Mouse (Mus musculus) CH12.LX (cell line): ENCODE results near the gene Nat8. TPM values are rescaled to one million over a fixed set of nuclear protein-coding genes. Genes with fewer than 3 reads are reported as not detected.

Source experiments
- DNase-seq: peaks from one replicate; pipeline ENCODE4 v3.0.0-alpha.2; 2013; ENCODE audit errors: extremely low read depth
- H3K27ac ChIP-seq: 2 replicates; pipeline ENCODE4 v1.5.1; 2012; ENCODE audit warnings: low read depth, mild to moderate bottlenecking, control low read depth, moderate library complexity; ENCODE audit not compliant: insufficient read depth
- H3K27me3 ChIP-seq: replicated peaks from 2 replicates; pipeline ENCODE3; 2012; ENCODE audit warnings: inconsistent platforms
- H3K36me3 ChIP-seq, 2 experiments: replicated peaks in 1 of 2; 2 replicates each; pipeline versions ENCODE3 to v1.6.1; 2012; ENCODE audit warnings: inconsistent platforms in 1 of 2, low read length in 1 of 2, mild to moderate bottlenecking in 1 of 2, mixed read lengths in 1 of 2, moderate library complexity in 1 of 2; ENCODE audit not compliant: control insufficient read depth in 1 of 2, insufficient read depth in 1 of 2
- H3K4me1 ChIP-seq, 2 experiments: 2 replicates each; pipeline ENCODE4 v1.6.1; 2012; ENCODE audit warnings: inconsistent platforms in 1 of 2, moderate library complexity in 1 of 2; ENCODE audit not compliant: insufficient read depth in 2 of 2, control insufficient read depth in 1 of 2
- H3K4me2 ChIP-seq: 2 replicates; pipeline ENCODE4 v1.6.1; 2012; ENCODE audit warnings: low read depth, mild to moderate bottlenecking, control low read depth; ENCODE audit not compliant: poor library complexity, insufficient read depth, severe bottlenecking
- H3K4me3 ChIP-seq, 3 experiments: fragments of 150-350 bp in 1 of 3; sonication (generic) in 1 of 3; replicated peaks in 1 of 3; 2 replicates each; pipeline versions ENCODE3 to v1.5.1; 2011 to 2012; ENCODE audit warnings: low read depth in 2 of 3, low read length in 2 of 3, mild to moderate bottlenecking in 2 of 3, moderate library complexity in 2 of 3, control low read depth in 1 of 3, improper control_type of control experiment in 1 of 3, inconsistent platforms in 1 of 3, mixed read lengths in 1 of 3; ENCODE audit not compliant: poor library complexity in 1 of 3
- H3K79me2 ChIP-seq: replicated peaks from 2 replicates; pipeline ENCODE4 v1.6.1; 2012; ENCODE audit warnings: mild to moderate bottlenecking, moderate library complexity; ENCODE audit not compliant: control insufficient read depth, poor library complexity, insufficient read depth, severe bottlenecking; ENCODE audit errors: extremely low read depth
- H3K9ac ChIP-seq: 2 replicates; pipeline ENCODE4 v1.6.1; 2012; ENCODE audit warnings: low read depth, mild to moderate bottlenecking, control low read depth, moderate library complexity; ENCODE audit not compliant: insufficient read depth
- H3K9me3 ChIP-seq: replicated peaks from 2 replicates; pipeline ENCODE3; 2012; ENCODE audit warnings: low read length, inconsistent platforms, mixed read lengths
- BHLHE40 ChIP-seq: IDR thresholded peaks from 2 replicates; pipeline ENCODE4 v1.6.1; 2011; ENCODE audit warnings: mild to moderate bottlenecking, low read depth, low read length, improper control_type of control experiment
- E2F4 ChIP-seq: IDR thresholded peaks from 2 replicates; pipeline ENCODE4 v1.6.1; 2011; ENCODE audit warnings: low read depth, low read length, improper control_type of control experiment; ENCODE audit not compliant: insufficient replicate concordance
- ELF1 ChIP-seq: IDR thresholded peaks from 2 replicates; pipeline ENCODE4 v1.6.1; 2014; ENCODE audit warnings: low read depth, mild to moderate bottlenecking, inconsistent platforms, low read length, improper control_type of control experiment
- GABPA ChIP-seq: IDR thresholded peaks from 2 replicates; pipeline ENCODE4 v1.6.1; 2012; ENCODE audit warnings: low read depth, low read length, improper control_type of control experiment, inconsistent platforms; ENCODE audit not compliant: insufficient replicate concordance
- JUND ChIP-seq: conservative IDR thresholded peaks from 2 replicates; pipeline ENCODE4 v1.6.1; 2011; ENCODE audit warnings: low read depth, low read length, improper control_type of control experiment
- MAFK ChIP-seq: IDR thresholded peaks from 2 replicates; pipeline ENCODE4 v1.6.1; 2011; ENCODE audit warnings: low read length, improper control_type of control experiment; ENCODE audit not compliant: insufficient replicate concordance
- MAZ ChIP-seq: IDR thresholded peaks from 2 replicates; pipeline ENCODE4 v1.6.1; 2012; ENCODE audit warnings: low read depth, mild to moderate bottlenecking, inconsistent platforms, low read length, improper control_type of control experiment, moderate library complexity
- MXI1 ChIP-seq: IDR thresholded peaks from 2 replicates; pipeline ENCODE4 v1.6.1; 2011; ENCODE audit warnings: mild to moderate bottlenecking, low read depth, low read length, improper control_type of control experiment
- NELFE ChIP-seq: IDR thresholded peaks from 2 replicates; pipeline ENCODE4 v1.6.1; 2011; ENCODE audit warnings: low read depth, low read length, improper control_type of control experiment
- NRF1 ChIP-seq: IDR thresholded peaks from 2 replicates; pipeline ENCODE4 v1.6.1; 2014; ENCODE audit warnings: low read depth, mild to moderate bottlenecking, inconsistent platforms, low read length, improper control_type of control experiment, moderate library complexity
- RAD21 ChIP-seq: IDR thresholded peaks from 2 replicates; pipeline ENCODE4 v1.6.1; 2011; ENCODE audit warnings: low read depth, mild to moderate bottlenecking, low read length, improper control_type of control experiment, moderate library complexity
- SMC3 ChIP-seq: IDR thresholded peaks from 2 replicates; pipeline ENCODE4 v1.6.1; 2011; ENCODE audit warnings: low read depth, low read length, improper control_type of control experiment
- TCF12 ChIP-seq: IDR thresholded peaks from 2 replicates; pipeline ENCODE4 v1.6.1; 2014; ENCODE audit warnings: low read depth, mild to moderate bottlenecking, inconsistent platforms, low read length, improper control_type of control experiment
- UBTF ChIP-seq: IDR thresholded peaks from 2 replicates; pipeline ENCODE4 v1.6.1; 2012; ENCODE audit warnings: low read depth, mild to moderate bottlenecking, inconsistent platforms, low read length, improper control_type of control experiment, moderate library complexity
- USF1 ChIP-seq: IDR thresholded peaks from 2 replicates; pipeline ENCODE4 v1.6.1; 2014; ENCODE audit warnings: low read depth, mild to moderate bottlenecking, inconsistent platforms, low read length, improper control_type of control experiment
- ZMIZ1 ChIP-seq: IDR thresholded peaks from 2 replicates; pipeline ENCODE4 v1.6.1; 2012; ENCODE audit warnings: low read depth, mild to moderate bottlenecking, inconsistent platforms, low read length, improper control_type of control experiment
- ZNF384 ChIP-seq: IDR thresholded peaks from 2 replicates; pipeline ENCODE4 v1.6.1; 2012; ENCODE audit warnings: low read depth, low read length, improper control_type of control experiment, inconsistent platforms
- dilution Hi-C: fragments of 300-500 bp; cut with MboI; formaldehyde crosslinking; loops from 2 replicates; pipeline ENCODE4 v1.14.3; 2020; ENCODE audit warnings: low sequenced_read_pairs; ENCODE audit not compliant: extremely low pct_unique_long_range_greater_than_20kb, extremely low pct_ligation_motif_present
- in situ Hi-C: fragments of 300-500 bp; cut with MboI; formaldehyde crosslinking; loops from 3 replicates; pipeline ENCODE4 v1.14.3; 2019; ENCODE audit warnings: low sequenced_read_pairs, low pct_ligation_motif_present, low pct_unique_long_range_greater_than_20kb, mixed read lengths
- polyA plus RNA-seq: library from polyadenylated mRNA; unstranded; fragments of >175 nt; gene quantifications from 2 replicates; pipeline ENCODE4 v1.2.1, GENCODE M21; 2012; ENCODE audit warnings: low read depth; ENCODE audit not compliant: insufficient read length
- total RNA-seq, 2 experiments: library from RNA; depleted of rRNA; stranded (reverse); fragments of 300-350 nt in 1 of 2; fragments of >200 nt in 1 of 2; gene quantifications; 2 replicates each; pipeline ENCODE4 v1.2.3; 2012 to 2014

The Nat8 gene
- total and polyA plus RNA-seq, 3 experiments: not detected

DNA sequence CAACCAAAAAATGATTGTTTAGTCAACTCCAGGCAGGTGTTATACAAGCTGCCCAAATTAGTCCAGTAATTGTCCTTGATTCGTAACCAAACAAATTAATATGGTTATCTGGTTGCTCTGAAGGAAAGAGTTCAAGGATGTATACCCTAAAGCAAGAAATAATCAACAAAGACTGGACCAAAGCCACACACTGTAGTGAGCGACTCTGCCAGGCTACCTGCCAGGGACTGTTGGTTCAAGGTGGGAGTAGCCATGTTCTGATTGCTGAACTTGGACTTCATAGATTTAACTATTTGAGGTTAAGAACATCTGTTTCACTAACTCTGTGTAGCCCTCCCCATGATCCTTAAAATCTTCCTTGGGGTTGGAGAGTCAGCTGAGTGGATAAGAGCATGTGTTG is 31.3 kb upstream of the Nat8 start:
- H3K9me3 ChIP-seq: no peaks in the 10 kb centered on the region
- DNase-seq: no peak
- no peak overlapping the region for H3K4me3 ChIP-seq
- in situ Hi-C loops: no loop called here
- no peak overlapping the region for H3K27ac ChIP-seq
- dilution Hi-C loops: no loop called here
- TF ChIP-seq RAD21 (no peak), BHLHE40 (no peak)
- H3K9ac ChIP-seq: no peak overlapping the region
- no peaks in the 10 kb centered on the region for H3K4me1 ChIP-seq
- no peak overlapping the region for H3K4me2 ChIP-seq
- H3K79me2 ChIP-seq: no peaks in the 10 kb centered on the region
- H3K36me3 ChIP-seq: no peaks in the 10 kb centered on the region
- H3K27me3 ChIP-seq: peaks cover 71% of the 10 kb centered on the region

DNA sequence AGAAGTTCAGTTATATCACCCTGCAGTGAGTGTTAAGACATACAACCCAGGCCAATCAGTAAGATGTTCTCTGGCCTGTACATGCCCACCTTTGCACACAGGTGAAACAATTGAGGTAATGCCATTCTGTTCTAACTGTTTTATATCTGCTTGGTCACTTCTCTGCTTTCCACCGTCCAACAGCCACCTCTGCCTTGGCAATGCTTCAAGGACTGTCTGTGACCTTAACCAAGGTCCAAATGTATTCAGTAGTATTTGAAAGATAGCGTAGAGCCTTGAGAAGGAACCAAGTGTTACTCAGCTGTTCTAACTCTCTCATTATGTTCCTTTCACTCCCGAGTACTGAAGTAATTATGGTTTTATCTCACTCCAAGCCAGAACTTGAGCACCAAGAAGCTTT is 30.7 kb upstream of the Nat8 start:
- Histone ChIP-seq H3K4me3 (no peak overlapping the region), H3K4me2 (no peak overlapping the region), H3K27me3 (peaks cover 71% of the 10 kb centered on the region), H3K9me3 (no peaks in the 10 kb centered on the region), H3K79me2 (no peaks in the 10 kb centered on the region), H3K36me3 (no peaks in the 10 kb centered on the region), H3K9ac (no peak overlapping the region), H3K4me1 (no peaks in the 10 kb centered on the region), H3K27ac (no peak overlapping the region)
- no peak for TF ChIP-seq MXI1
- TF ChIP-seq GABPA: no peak
- TF ChIP-seq ZMIZ1: no peak
- TF ChIP-seq USF1: no peak
- TF ChIP-seq MAFK: no peak
- TF ChIP-seq BHLHE40: no peak
- TF ChIP-seq TCF12: no peak
- no peak for TF ChIP-seq E2F4
- no peak for TF ChIP-seq UBTF
- no peak for TF ChIP-seq JUND
- no peak for TF ChIP-seq MAZ
- dilution Hi-C loops: no loop called here
- in situ Hi-C loops: no loop called here
- no peak for DNase-seq

DNA sequence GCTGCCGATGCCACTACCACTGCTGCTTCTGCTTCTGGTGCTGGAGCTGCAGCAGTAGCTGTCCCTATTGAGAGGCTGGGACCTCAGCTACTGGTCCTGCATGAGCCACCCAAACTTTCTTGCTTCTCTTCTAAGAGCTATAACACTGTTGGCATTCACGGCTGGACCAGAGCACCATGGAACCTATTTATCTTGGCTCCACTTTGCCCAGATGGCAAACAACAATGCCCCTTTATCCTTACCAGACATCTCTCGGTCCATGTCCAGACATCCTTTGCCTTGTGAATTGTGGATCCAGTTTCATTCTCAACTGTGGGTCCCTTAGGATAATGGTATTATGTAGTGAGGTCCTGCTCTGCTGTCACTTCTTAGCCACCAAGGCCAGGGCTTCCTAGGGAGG is 29.4 kb upstream of the Nat8 start:
- H3K27ac ChIP-seq: no peak overlapping the region
- H3K4me1 ChIP-seq: no peaks in the 10 kb centered on the region
- H3K9me3 ChIP-seq: no peaks in the 10 kb centered on the region
- DNase-seq: no peak
- dilution Hi-C loops: no loop called here
- no peak overlapping the region for H3K9ac ChIP-seq
- no peaks in the 10 kb centered on the region for H3K36me3 ChIP-seq
- in situ Hi-C loops: no loop called here
- H3K79me2 ChIP-seq: no peaks in the 10 kb centered on the region
- no peak overlapping the region for H3K4me3 ChIP-seq
- peaks cover 74% of the 10 kb centered on the region for H3K27me3 ChIP-seq
- H3K4me2 ChIP-seq: no peak overlapping the region
- TF ChIP-seq SMC3: no peak
- no peak for TF ChIP-seq TCF12
- no peak for TF ChIP-seq NELFE
- no peak for TF ChIP-seq ZNF384
- no peak for TF ChIP-seq ELF1
- no peak for TF ChIP-seq JUND
- no peak for TF ChIP-seq RAD21
- TF ChIP-seq NRF1: no peak
